Mouse (Mus musculus): ENCODE data around the gene Gm49320. TPM values are rescaled to one million over a fixed set of nuclear protein-coding genes. Genes with fewer than 3 reads are reported as not detected.

Gene Gm49320
- total and polyA plus RNA-seq, 3 experiments, result 2.0 TPM; not detected in 2

- peak; percentile 93 for TF ChIP-seq SIN3A (IDR thresholded peaks at IDR 0.05; ENCODE audit: low read length)
- no peak for TF ChIP-seq RAD21 (IDR thresholded peaks at IDR 0.05; ENCODE audit: low read depth, low read length)
- TF ChIP-seq NELFE (IDR thresholded peaks at IDR 0.05; ENCODE audit: low read depth, low read length), result peak; percentile 90
- TF ChIP-seq ELF1 (IDR thresholded peaks at IDR 0.05; ENCODE audit: low read depth, low read length), result peak; percentile 73
- no peak for TF ChIP-seq SMC3 (IDR thresholded peaks at IDR 0.05; ENCODE audit: low read depth, low read length)
- TF ChIP-seq POLR2A (IDR thresholded peaks at IDR 0.05; ENCODE audit: control insufficient read depth in 1 of 2, insufficient read depth in 1 of 2, low read depth in 1 of 2, low read length in 2 of 2, poor library complexity in 1 of 2), result peak; percentile 86 to 91
- peak; percentile 72; the same call in 1 of the 2 replicates for TF ChIP-seq POLR2AphosphoS2 (IDR thresholded peaks at IDR 0.05; ENCODE audit: low read length)
- TF ChIP-seq ZNF384 (IDR thresholded peaks at IDR 0.05; ENCODE audit: low read depth, low read length), result no peak
- TF ChIP-seq MXI1 (IDR thresholded peaks at IDR 0.05; ENCODE audit: low read depth, low read length), result peak; percentile 90
- no peak for TF ChIP-seq RCOR1 (IDR thresholded peaks at IDR 0.05; ENCODE audit: low read depth, low read length)
- TF ChIP-seq MAX (IDR thresholded peaks at IDR 0.05; ENCODE audit: low read length), result peak; percentile 28
- peak; percentile 68 for TF ChIP-seq TCF12 (IDR thresholded peaks at IDR 0.05; ENCODE audit: low read depth, low read length)
- TF ChIP-seq HCFC1 (IDR thresholded peaks at IDR 0.05; ENCODE audit: low read depth, low read length), result peak; percentile 96
- peak; percentile 72; the same call in 1 of the 2 replicates for TF ChIP-seq KAT2A (conservative IDR thresholded peaks at IDR 0.05; ENCODE audit: low read depth, low read length)
- TF ChIP-seq USF1 (IDR thresholded peaks at IDR 0.05; ENCODE audit: low read depth, low read length), result peak; percentile 90
- 0 out of 4 replicates have a peak, but pooled peaks of 1 of the 2 experiments have one; percentile 9 for TF ChIP-seq USF2 (IDR thresholded peaks at IDR 0.05; ENCODE audit: borderline replicate concordance in 1 of 2, insufficient read depth in 1 of 2, low read depth in 1 of 2, low read length in 2 of 2)
- peak; percentile 32; the same call in 1 of the 2 replicates for TF ChIP-seq MYC (IDR thresholded peaks at IDR 0.05; ENCODE audit: low read depth, low read length)
- peak; percentile 53; the same call in 1 of the 2 replicates for TF ChIP-seq NRF1 (IDR thresholded peaks at IDR 0.05; ENCODE audit: insufficient read depth, low read depth, low read length, poor library complexity, severe bottlenecking)
- TF ChIP-seq TBP (IDR thresholded peaks at IDR 0.05; ENCODE audit: low read depth, low read length), result peak; percentile 82
- no peak for TF ChIP-seq MEF2A (IDR thresholded peaks at IDR 0.05; ENCODE audit: extremely low read depth, insufficient replicate concordance, low read depth, low read length, poor library complexity, severe bottlenecking)
- TF ChIP-seq JUND (IDR thresholded peaks at IDR 0.05; ENCODE audit: low read depth, low read length), result no peak
- TF ChIP-seq MAZ (IDR thresholded peaks at IDR 0.05; ENCODE audit: low read depth, low read length), result peak; percentile 97
- peak; percentile 62; the same call in 1 of the 2 replicates for TF ChIP-seq ZMIZ1 (IDR thresholded peaks at IDR 0.05; ENCODE audit: low read depth, low read length)
- peak; percentile 86; the same call in 1 of the 2 replicates for TF ChIP-seq CHD1 (IDR thresholded peaks at IDR 0.05; ENCODE audit: low read depth, low read length)
- TF ChIP-seq ZKSCAN1 (IDR thresholded peaks at IDR 0.05; ENCODE audit: low read depth, low read length), result no peak
- H3K27me3 ChIP-seq (ENCODE audit: control insufficient read depth in 1 of 2, insufficient read depth in 2 of 2, low read length in 2 of 2), result no peaks in the 10 kb centered on the region
- H3K79me2 ChIP-seq (ENCODE audit: control insufficient read depth, insufficient read depth, low read length, poor library complexity), result peaks cover 15% of the 10 kb centered on the region
- H3K4me1 ChIP-seq (ENCODE audit: control insufficient read depth in 1 of 2, insufficient read depth in 2 of 2, low read length in 2 of 2), result peaks cover 2 to 10% of the 10 kb centered on the region in 2 experiments; a peak in 3 of 4 replicates
- peaks cover 8 to 9% of the 10 kb centered on the region in 2 experiments for H3K36me3 ChIP-seq (ENCODE audit: control insufficient read depth in 1 of 2, insufficient read depth in 2 of 2, low read length in 2 of 2)
- peak within 1 kb of the TSS; percentile 53 to 91 for H3K4me3 ChIP-seq (ENCODE audit: control insufficient read depth in 1 of 2, insufficient read depth in 1 of 2, low read depth in 2 of 2, low read length in 2 of 2)
- H3K9me3 ChIP-seq (replicated peaks; ENCODE audit: insufficient read depth, low read length), result no peaks in the 10 kb centered on the region
- DNase-seq (ENCODE audit: low read depth, low spot score), result peak; percentile 97
- H3K27ac ChIP-seq (ENCODE audit: control insufficient read depth, low read depth, low read length), result peak within 1 kb of the TSS; percentile 69
- peak within 1 kb of the TSS; percentile 92 for H3K9ac ChIP-seq (ENCODE audit: control insufficient read depth, low read depth, low read length, poor library complexity, severe bottlenecking)
Observed at GRCm38 (mm10) chr8:4275275-4276110, 36.8 kb downstream of the Gm49320 start, which contains the start of gene Timm44. Timm44 (minus strand) TSS chr8:4275913.
